Mouse (Mus musculus): ENCODE results near the gene Lhx5. TPM values are rescaled to one million over a fixed set of nuclear protein-coding genes. Genes with fewer than 3 reads are reported as not detected.

Lhx5 gene
- polyA plus RNA-seq, 1 experiment from 2014 or later = 22.7 TPM

Other genes with a start within 250 kb of the Lhx5 start
- gene Sdsl, start 41.1 kb downstream of the Lhx5 start, polyA plus RNA-seq (2014; fragmentation: Nextera tagmentation; extraction: Ambion mirVana) = 4.5 and 6.0 TPM in 2 replicates
- gene Sds, start 44.8 kb downstream of the Lhx5 start, polyA plus RNA-seq (2014; fragmentation: Nextera tagmentation; extraction: Ambion mirVana) = not detected in 2 replicates
- gene Plbd2, start 71.9 kb downstream of the Lhx5 start, polyA plus RNA-seq (2014; fragmentation: Nextera tagmentation; extraction: Ambion mirVana) = 29.8 and 31.2 TPM in 2 replicates
- 2.9 and 3.3 TPM in 2 replicates for gene Slc8b1, start 79.5 kb downstream of the Lhx5 start, polyA plus RNA-seq (2014; fragmentation: Nextera tagmentation; extraction: Ambion mirVana)
- gene Tpcn1, start 157.0 kb downstream of the Lhx5 start, polyA plus RNA-seq (2014; fragmentation: Nextera tagmentation; extraction: Ambion mirVana) = 14.5 and 14.6 TPM in 2 replicates
- 1.1 TPM in 2 replicates for gene Iqcd, start 157.3 kb downstream of the Lhx5 start, polyA plus RNA-seq (2014; fragmentation: Nextera tagmentation; extraction: Ambion mirVana)
- 10.2 and 10.6 TPM in 2 replicates for gene Rita1, start 180.9 kb downstream of the Lhx5 start, polyA plus RNA-seq (2014; fragmentation: Nextera tagmentation; extraction: Ambion mirVana)
- 45.2 and 45.7 TPM in 2 replicates for gene Ddx54, start 181.0 kb downstream of the Lhx5 start, polyA plus RNA-seq (2014; fragmentation: Nextera tagmentation; extraction: Ambion mirVana)
- gene Cfap73, start 202.5 kb downstream of the Lhx5 start, polyA plus RNA-seq (2014; fragmentation: Nextera tagmentation; extraction: Ambion mirVana) = not detected in 2 replicates
- gene Rasal1, start 217.1 kb downstream of the Lhx5 start, polyA plus RNA-seq (2014; fragmentation: Nextera tagmentation; extraction: Ambion mirVana) = not detected in 2 replicates